In the genomic region with DNA sequence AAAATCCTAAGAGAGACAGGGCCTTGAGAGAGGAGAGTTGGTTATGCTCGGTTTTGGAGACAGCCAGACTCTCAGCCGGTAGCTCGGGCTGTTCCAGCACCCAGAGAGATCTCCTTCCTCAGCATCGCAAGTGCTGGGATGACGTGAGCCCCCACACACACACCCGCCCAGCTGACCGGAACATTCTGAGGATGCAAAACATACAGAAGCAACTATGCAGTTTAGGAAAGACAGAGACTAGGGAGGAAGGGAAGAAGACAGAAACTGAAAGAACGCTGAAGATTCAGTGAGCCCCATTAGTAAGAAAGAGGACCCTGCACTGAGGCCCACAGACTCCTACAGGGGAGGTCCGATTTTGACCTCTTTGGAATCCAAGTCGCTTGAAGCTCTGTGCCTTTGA, we compare ENCODE assay signal across 17 mouse cellular contexts.
"Had no signal": no experiment of that assay in that cellular context is flagged by ENCODE, and none has a peak within 500 bp of the region (broad histone marks: within the 10 kb centered on the region; RNA-seq: fewer than 3 reads in every experiment).

No protein-coding gene starts in this region.

- H3K4me1 ChIP-seq: midbrain, embryonic 13.5 days; neural tube, embryonic 12.5 days had no signal

- H3K4me3 ChIP-seq: megakaryocyte, embryonic 14.5 days; midbrain, embryonic 13.5 days; midbrain, embryonic 15.5 days; neural tube, embryonic 12.5 days had no signal

- H3K9me3 ChIP-seq: megakaryocyte, embryonic 14.5 days; midbrain, embryonic 13.5 days; midbrain, embryonic 15.5 days; neural tube, embryonic 12.5 days had no signal

- H3K36me3 ChIP-seq: midbrain, embryonic 13.5 days; midbrain, embryonic 15.5 days; neural tube, embryonic 12.5 days had no signal

- H3K9ac ChIP-seq: lung, embryonic 14.5 days; midbrain, embryonic 13.5 days; midbrain, embryonic 15.5 days; neural tube, embryonic 12.5 days had no signal

- DNase-seq: lung, adult 18-20 months; lung, embryonic 14.5 days; lung, postnatal 10 days; retina, postnatal 1 day; right cerebral cortex, adult 18-20 months; right cerebral cortex, postnatal 25 days; right cerebral cortex, postnatal 4 days; spleen, adult 18-20 months; thymus, adult 18-20 months; thymus, postnatal 14 days; thymus, postnatal 36 days had no signal

- H3K4me2 ChIP-seq: lung, embryonic 14.5 days; midbrain, embryonic 11.5 days; midbrain, embryonic 13.5 days; midbrain, embryonic 15.5 days; neural tube, embryonic 12.5 days had no signal

- H3K27ac ChIP-seq: macrophage; midbrain, embryonic 13.5 days; midbrain, embryonic 15.5 days; neural tube, embryonic 12.5 days had no signal

- ATAC-seq: midbrain, embryonic 13.5 days; midbrain, embryonic 15.5 days had no signal
